Mouse (Mus musculus) myocyte (in vitro differentiated cells): Measurements from ENCODE around the gene Serpinf1. TPM values are rescaled to one million over a fixed set of nuclear protein-coding genes. Genes with fewer than 3 reads are reported as not detected.

Source experiments
- H3K27me3 ChIP-seq: one replicate; pipeline ENCODE4 v1.6.1; 2011; ENCODE audit not compliant: control insufficient read depth, insufficient read depth, insufficient read length
- H3K36me3 ChIP-seq: one replicate; pipeline ENCODE4 v1.6.1; 2011; ENCODE audit not compliant: control insufficient read depth, insufficient read depth
- H3K4me2 ChIP-seq: one replicate; pipeline ENCODE4 v1.6.1; 2011; ENCODE audit warnings: low read depth, control low read depth
- H3K4me3 ChIP-seq: one replicate; pipeline ENCODE4 v1.5.1; 2011; ENCODE audit warnings: mild to moderate bottlenecking, control low read depth, moderate library complexity
- H3K79me2 ChIP-seq: one replicate; pipeline ENCODE4 v1.6.1; 2011; ENCODE audit not compliant: control insufficient read depth, insufficient read depth
- H3ac ChIP-seq: one replicate; pipeline ENCODE4 v1.6.1; 2011; ENCODE audit not compliant: control insufficient read depth, insufficient read length
- CEBPB ChIP-seq: IDR thresholded peaks from 2 replicates; pipeline ENCODE4 v1.6.1; 2011; ENCODE audit warnings: mild to moderate bottlenecking, moderate library complexity; ENCODE audit not compliant: poor library complexity, insufficient read depth, severe bottlenecking
- E2F4 ChIP-seq: IDR thresholded peaks from one replicate; pipeline ENCODE4 v1.6.1; 2011; ENCODE audit warnings: mild to moderate bottlenecking, control low read depth, moderate library complexity; ENCODE audit not compliant: insufficient read depth
- MAX ChIP-seq: IDR thresholded peaks from one replicate; pipeline ENCODE4 v1.6.1; 2011; ENCODE audit warnings: low read depth, mild to moderate bottlenecking, control low read depth
- MYOD1 ChIP-seq, 3 experiments: IDR thresholded peaks; one replicate each; pipeline ENCODE4 v1.6.1; 2011; ENCODE audit warnings: control low read depth in 2 of 3, low read depth in 2 of 3, mild to moderate bottlenecking in 2 of 3, moderate library complexity in 1 of 3; ENCODE audit not compliant: insufficient read length in 2 of 3, control insufficient read depth in 1 of 3
- MYOG ChIP-seq, 3 experiments: IDR thresholded peaks; one replicate each; pipeline ENCODE4 v1.6.1; 2011; ENCODE audit warnings: control low read depth in 2 of 3, low read depth in 2 of 3, mild to moderate bottlenecking in 2 of 3; ENCODE audit not compliant: insufficient read length in 2 of 3, control insufficient read depth in 1 of 3, insufficient read depth in 1 of 3
- POLR2A ChIP-seq: IDR thresholded peaks from one replicate; pipeline ENCODE4 v1.6.1; 2011; ENCODE audit warnings: low read depth, mild to moderate bottlenecking, control low read depth, moderate library complexity; ENCODE audit not compliant: insufficient read length
- POLR2AphosphoS2 ChIP-seq: IDR thresholded peaks from one replicate; pipeline ENCODE4 v1.6.1; 2011; ENCODE audit warnings: low read depth, control low read depth; ENCODE audit not compliant: insufficient read length
- REST ChIP-seq: IDR thresholded peaks from one replicate; pipeline ENCODE4 v1.6.1; 2011; ENCODE audit warnings: mild to moderate bottlenecking, control low read depth, moderate library complexity; ENCODE audit not compliant: insufficient read depth, insufficient read length
- SRF ChIP-seq: IDR thresholded peaks from one replicate; pipeline ENCODE4 v1.6.1; 2011; ENCODE audit warnings: low read depth; ENCODE audit not compliant: control insufficient read depth, insufficient read length
- TCF12 ChIP-seq: IDR thresholded peaks from one replicate; pipeline ENCODE4 v1.6.1; 2011; ENCODE audit warnings: mild to moderate bottlenecking, control low read depth; ENCODE audit not compliant: poor library complexity, insufficient read depth, severe bottlenecking
- TCF3 ChIP-seq: IDR thresholded peaks from one replicate; pipeline ENCODE4 v1.6.1; 2011; ENCODE audit warnings: low read depth, control low read depth; ENCODE audit not compliant: insufficient read length
- USF1 ChIP-seq: IDR thresholded peaks from one replicate; pipeline ENCODE4 v1.6.1; 2011; ENCODE audit warnings: low read depth, mild to moderate bottlenecking, control low read depth, moderate library complexity
- polyA plus RNA-seq: library from polyadenylated mRNA; unstranded; fragments of >200 nt; fragmentation: generic; extraction: Trizol; gene quantifications from one replicate; pipeline ENCODE4 v1.2.1, GENCODE M21; 2012; ENCODE audit warnings: missing spikeins

Serpinf1 gene
- polyA plus RNA-seq, 1 experiment: 911 TPM

- no peaks in the 10 kb centered on the region for H3K27me3 ChIP-seq
- H3K79me2 ChIP-seq: peaks cover 29% of the 10 kb centered on the region
- no peaks in the 10 kb centered on the region for H3K36me3 ChIP-seq
- no peak overlapping the region for H3K4me3 ChIP-seq
- TF ChIP-seq MYOD1 (IDR thresholded peaks at IDR 0.05; ENCODE audit: control insufficient read depth in 1 of 3, insufficient read length in 2 of 3, low read depth in 2 of 3) (no peak), POLR2AphosphoS2 (no peak), CEBPB (no peak), SRF (no peak), E2F4 (no peak), POLR2A (no peak), MYOG (IDR thresholded peaks at IDR 0.05; ENCODE audit: control insufficient read depth in 1 of 3, insufficient read depth in 1 of 3, insufficient read length in 2 of 3, low read depth in 2 of 3) (no peak), TCF3 (no peak), TCF12 (no peak), MAX (no peak), REST (no peak), USF1 (no peak)
- H3ac ChIP-seq: no peak overlapping the region
- H3K4me2 ChIP-seq: no peak overlapping the region
Observed at GRCm38 (mm10) chr11:75424459-75424858, 2.0 kb upstream of the Serpinf1 start.

DNA sequence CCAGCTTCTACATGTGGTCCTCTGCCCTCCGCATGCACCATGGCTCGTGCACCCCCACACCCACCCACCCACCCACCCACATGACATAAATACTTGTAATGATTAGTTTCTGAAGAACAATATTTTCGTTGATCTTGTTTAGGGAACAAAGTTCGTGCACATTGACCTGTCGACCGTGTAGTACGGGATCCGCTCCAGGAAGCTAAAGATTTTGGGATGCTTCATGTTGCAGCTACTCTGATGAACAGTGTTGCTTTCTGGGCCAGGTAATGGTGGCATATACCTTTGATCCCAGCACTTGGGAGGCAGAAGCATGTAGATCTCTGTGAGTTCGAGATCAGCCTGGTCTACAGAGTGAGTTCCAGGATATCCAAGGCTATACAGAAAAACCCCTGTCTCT is 1.5 kb upstream of the Serpinf1 start:
- no peak overlapping the region for H3ac ChIP-seq
- TF ChIP-seq POLR2AphosphoS2 (no peak), POLR2A (no peak), TCF3 (no peak), E2F4 (no peak), MYOD1 (IDR thresholded peaks at IDR 0.05; ENCODE audit: control insufficient read depth in 1 of 3, insufficient read length in 2 of 3, low read depth in 2 of 3) (no peak), TCF12 (no peak), SRF (no peak), MYOG (IDR thresholded peaks at IDR 0.05; ENCODE audit: control insufficient read depth in 1 of 3, insufficient read depth in 1 of 3, insufficient read length in 2 of 3, low read depth in 2 of 3) (no peak), REST (no peak), CEBPB (no peak), USF1 (no peak), MAX (no peak)
- peaks cover 29% of the 10 kb centered on the region for H3K79me2 ChIP-seq

GRCm38 (mm10) chr11:75423091-75423490 is 590 bp upstream of the Serpinf1 start:
- H3K4me2 ChIP-seq: peak overlapping the region; percentile 88
- H3K79me2 ChIP-seq: peaks cover 34% of the 10 kb centered on the region
- peaks cover 3% of the 10 kb centered on the region for H3K36me3 ChIP-seq
- H3K4me3 ChIP-seq: peak overlapping the region; percentile 89
- peak overlapping the region; percentile 64 for H3ac ChIP-seq
- H3K27me3 ChIP-seq: no peaks in the 10 kb centered on the region
- peak; percentile 72 to 90 (median 84) for TF ChIP-seq MYOD1 (IDR thresholded peaks at IDR 0.05; ENCODE audit: control insufficient read depth in 1 of 3, insufficient read length in 2 of 3, low read depth in 2 of 3)
- no peak for TF ChIP-seq TCF12

More for the DNA sequence above, 1.5 kb upstream of the Serpinf1 start:
- Histone ChIP-seq H3K27me3 (no peaks in the 10 kb centered on the region), H3K36me3 (no peaks in the 10 kb centered on the region), H3K4me3 (no peak overlapping the region), H3K4me2 (no peak overlapping the region)

DNA sequence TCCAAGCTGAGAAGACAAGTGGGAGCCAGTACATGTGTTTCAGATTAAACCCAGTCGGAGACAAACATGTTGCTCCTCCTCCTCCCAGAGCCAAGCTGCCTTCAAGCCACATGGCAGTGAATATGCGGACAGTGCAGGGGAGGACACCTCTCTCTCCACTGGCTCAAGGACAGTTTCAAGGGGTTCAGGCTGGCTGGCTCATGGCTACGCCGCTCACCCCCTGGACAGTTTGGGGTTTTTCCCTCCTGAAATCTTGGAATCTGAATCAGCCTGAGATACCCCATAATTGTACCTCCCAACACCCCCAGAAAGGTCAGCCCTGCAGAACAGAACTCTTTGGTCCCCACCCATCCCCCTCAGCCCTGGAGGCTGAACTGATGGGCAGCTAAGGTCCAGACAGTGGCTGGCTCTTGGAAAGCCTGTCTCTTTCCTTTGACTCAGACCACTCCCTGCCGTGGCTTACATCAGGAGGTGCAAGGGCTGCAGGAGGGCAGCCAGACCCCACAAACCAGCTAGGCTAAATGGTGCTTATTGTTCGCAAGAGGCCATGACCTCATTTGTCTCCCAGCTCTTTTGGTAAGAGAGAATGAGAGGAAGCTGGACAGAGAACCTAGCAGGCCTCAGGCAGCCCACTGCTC is 1.0 kb downstream of the Serpinf1 start:
- Histone ChIP-seq H3ac (peak overlapping the region; percentile 64), H3K79me2 (peaks cover 50% of the 10 kb centered on the region), H3K36me3 (peaks cover 19% of the 10 kb centered on the region), H3K4me3 (peak overlapping the region; percentile 89), H3K27me3 (no peaks in the 10 kb centered on the region), H3K4me2 (peak overlapping the region; percentile 88)
- TF ChIP-seq MYOG (IDR thresholded peaks at IDR 0.05; ENCODE audit: control insufficient read depth in 1 of 3, insufficient read depth in 1 of 3, insufficient read length in 2 of 3, low read depth in 2 of 3) (no peak), MYOD1 (IDR thresholded peaks at IDR 0.05; ENCODE audit: control insufficient read depth in 1 of 3, insufficient read length in 2 of 3, low read depth in 2 of 3) (peak in 1 of 3 experiments; percentile 1), CEBPB (no peak), POLR2A (peak; percentile 54)

DNA sequence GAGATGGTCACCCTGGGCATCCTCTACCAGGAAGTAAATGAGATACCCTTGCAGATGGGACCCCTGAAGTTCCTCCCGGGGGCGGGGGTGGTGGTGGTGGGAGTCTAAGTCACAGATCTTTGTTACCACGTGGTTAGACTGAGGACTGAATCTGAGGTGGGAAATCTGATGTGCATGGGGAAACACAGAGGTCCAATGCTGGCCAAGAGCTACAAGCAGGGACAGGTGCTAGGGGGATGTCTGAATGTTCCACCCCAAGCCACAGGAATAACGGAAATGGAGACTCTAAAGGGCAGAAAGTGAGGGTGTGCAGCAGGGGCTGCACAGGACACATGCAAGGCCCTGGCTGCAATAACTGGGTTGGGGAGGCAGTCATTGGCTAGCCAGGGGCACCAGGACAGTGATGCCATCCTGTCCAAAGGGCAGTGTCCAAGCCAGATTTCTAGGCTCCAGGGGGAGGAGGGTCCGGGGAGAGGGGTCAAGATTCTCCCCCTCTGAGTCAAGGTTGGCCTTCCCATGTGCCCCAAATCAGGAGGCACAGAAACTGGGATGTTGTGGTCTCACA is 1.6 kb downstream of the Serpinf1 start:
- TF ChIP-seq MYOG (IDR thresholded peaks at IDR 0.05; ENCODE audit: control insufficient read depth in 1 of 3, insufficient read depth in 1 of 3, insufficient read length in 2 of 3, low read depth in 2 of 3) (peak in 1 of 3 experiments; percentile 36), MYOD1 (IDR thresholded peaks at IDR 0.05; ENCODE audit: control insufficient read depth in 1 of 3, insufficient read length in 2 of 3, low read depth in 2 of 3) (peak; percentile 13 to 79 (median 68)), CEBPB (no peak)
- peak overlapping the region; percentile 89 for H3K4me3 ChIP-seq
- peaks cover 21% of the 10 kb centered on the region for H3K36me3 ChIP-seq
- H3K4me2 ChIP-seq: peak overlapping the region; percentile 88
- H3K79me2 ChIP-seq: peaks cover 52% of the 10 kb centered on the region
- H3K27me3 ChIP-seq: no peaks in the 10 kb centered on the region
- H3ac ChIP-seq: peak overlapping the region; percentile 64
